ENCODE assay signal across 8 mouse cellular contexts in the genomic region with DNA sequence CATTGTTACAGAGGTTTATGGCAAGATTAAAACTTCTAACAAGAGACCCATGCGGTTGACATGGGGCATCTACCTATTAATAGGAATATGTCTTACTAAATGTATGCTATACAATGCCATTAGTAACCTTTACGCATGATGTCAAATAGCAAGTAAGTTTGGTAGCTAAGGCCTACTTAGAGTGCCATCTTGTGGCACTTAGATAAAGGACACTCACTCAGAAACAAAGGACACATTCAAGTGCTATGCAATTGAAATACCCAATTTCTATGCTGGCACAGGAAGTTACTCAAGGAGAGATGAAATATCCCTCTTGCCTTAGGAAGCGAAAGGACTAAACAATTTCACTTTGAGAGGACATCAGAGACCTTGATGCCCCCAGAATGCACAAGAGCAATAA. TPM values are rescaled to one million over a fixed set of nuclear protein-coding genes. Genes with fewer than 3 reads are reported as not detected.
DNase-seq lines count a peak whose midpoint lies in the region; ATAC-seq lines count a peak whose summit lies in the region.

No protein-coding gene starts in this region.

- no peak overlapping the region for H3K9ac ChIP-seq in hindbrain, embryonic 13.5 days

- H3K27ac ChIP-seq in hindbrain, embryonic 13.5 days, result 0 out of 2 replicates have a peak overlapping the region, but pooled peaks have one; percentile 52

- no peak overlapping the region for H3K4me3 ChIP-seq in hindbrain, embryonic 13.5 days

- intact Hi-C loops in gastrocnemius, postnatal 14 days (cut with DNase I; ENCODE audit: low total_unique reads), result loop anchor here (5.0 kb wide), 1 partner anchor 180 kb away; no protein-coding TSS in a partner anchor

- H3K27me3 ChIP-seq in hindbrain, embryonic 13.5 days, result no peaks in the 10 kb centered on the region

- WGBS in hindbrain, embryonic 13.5 days, result 60% methylated on average over 3 of the region's 3 CpGs

- no peaks in the 10 kb centered on the region for H3K4me1 ChIP-seq in hindbrain, embryonic 13.5 days (replicated peaks)

- H3K4me2 ChIP-seq in hindbrain, embryonic 13.5 days, result no peak overlapping the region

- DNase-seq in frontal cortex, postnatal 10 days (ENCODE audit: low spot score in 2 of 2), result no peak
- DNase-seq in lung, postnatal 10 days, result peak; percentile 32
- no peak for DNase-seq in lung, postnatal 4 days
- DNase-seq in retina, postnatal 1 day, result peak; percentile 63
- no peak for DNase-seq in gastrocnemius, postnatal 14 days
- no peak for DNase-seq in right cerebral cortex, postnatal 14 days

- H3K9me3 ChIP-seq in hindbrain, embryonic 13.5 days, result no peaks in the 10 kb centered on the region

- peaks cover 60% of the 10 kb centered on the region for H3K36me3 ChIP-seq in hindbrain, embryonic 13.5 days

- peak; percentile 74 for ATAC-seq in frontal cortex, adult (ENCODE audit: low TSS enrichment)
- 0 out of 2 replicates have a peak, but pooled peaks have one; percentile 46 for ATAC-seq in hindbrain, embryonic 13.5 days (ENCODE audit: low FRiP score)

RNA-seq across cellular contexts. Expression of a gene that starts 55.9 kb away (rescaled TPM):
- polyA plus RNA-seq in hindbrain, embryonic 13.5 days (2015; fragmentation: Nextera tagmentation; extraction: Ambion mirVana), result 15.8 and 19.2 TPM in 2 replicates
- total RNA-seq in gastrocnemius, postnatal 14 days (2021), result 1 to 10 TPM; 4.5 to 5.3 TPM

Comparison
In these comparisons a context has a peak if more than half of its experiments do, and no peak if none do; other contexts are left out.
1. DNase-seq: peak in lung, postnatal 10 days (single experiment) and retina, postnatal 1 day (single experiment); none in frontal cortex, postnatal 10 days (0 of 2), lung, postnatal 4 days (0 of 2), gastrocnemius, postnatal 14 days (single experiment) and right cerebral cortex, postnatal 14 days (single experiment).